Mouse (Mus musculus) forebrain, embryonic 12.5 days (tissue): ENCODE measurements at regions not wholly inside any gene's neighbourhood (a gene's known extent, or its start where the extent isn't known, plus 50 kb on each side); places are given as distances from the start of the nearest gene placed in this dataset.

Source experiments
- ATAC-seq: fragments of 200-750 bp; cut with Nextera tagmentation; 2 replicates; pipeline ENCODE4 v1.8.0; 2017; ENCODE audit warnings: moderate TSS enrichment; ENCODE audit not compliant: low FRiP score
- H3K27ac ChIP-seq: fragments of 300-500 bp; sonication (generic); 2 replicates; pipeline ENCODE4 v1.5.1; 2016; ENCODE audit warnings: mild to moderate bottlenecking
- H3K27me3 ChIP-seq: fragments of 300-500 bp; sonication (generic); 2 replicates; pipeline ENCODE4 v1.6.1; 2016; ENCODE audit warnings: mild to moderate bottlenecking
- H3K36me3 ChIP-seq: fragments of 300-500 bp; sonication (generic); replicated peaks from 2 replicates; pipeline ENCODE4 v1.6.1; 2016; ENCODE audit warnings: mild to moderate bottlenecking
- H3K4me1 ChIP-seq: fragments of 300-500 bp; sonication (generic); 2 replicates; pipeline ENCODE4 v1.6.1; 2016
- H3K4me2 ChIP-seq: fragments of 300-500 bp; sonication (generic); 2 replicates; pipeline ENCODE4 v1.6.1; 2016; ENCODE audit warnings: mild to moderate bottlenecking, moderate library complexity
- H3K4me3 ChIP-seq: fragments of 300-500 bp; sonication (generic); replicated peaks from 2 replicates; pipeline ENCODE4 v1.5.1; 2016; ENCODE audit warnings: mild to moderate bottlenecking
- H3K9ac ChIP-seq: fragments of 300-500 bp; sonication (generic); 2 replicates; pipeline ENCODE4 v1.6.1; 2016; ENCODE audit warnings: mild to moderate bottlenecking
- H3K9me3 ChIP-seq: fragments of 300-500 bp; sonication (generic); 2 replicates; pipeline ENCODE4 v1.6.1; 2016
- WGBS: fragments of 180-500 bp; shearing (Covaris S2); methylation state at CpG from one replicate; pipeline ENCODE4 v1.1.7; 2016; 5-methylcytosine and 5-hydroxymethylcytosine counted together

DNA sequence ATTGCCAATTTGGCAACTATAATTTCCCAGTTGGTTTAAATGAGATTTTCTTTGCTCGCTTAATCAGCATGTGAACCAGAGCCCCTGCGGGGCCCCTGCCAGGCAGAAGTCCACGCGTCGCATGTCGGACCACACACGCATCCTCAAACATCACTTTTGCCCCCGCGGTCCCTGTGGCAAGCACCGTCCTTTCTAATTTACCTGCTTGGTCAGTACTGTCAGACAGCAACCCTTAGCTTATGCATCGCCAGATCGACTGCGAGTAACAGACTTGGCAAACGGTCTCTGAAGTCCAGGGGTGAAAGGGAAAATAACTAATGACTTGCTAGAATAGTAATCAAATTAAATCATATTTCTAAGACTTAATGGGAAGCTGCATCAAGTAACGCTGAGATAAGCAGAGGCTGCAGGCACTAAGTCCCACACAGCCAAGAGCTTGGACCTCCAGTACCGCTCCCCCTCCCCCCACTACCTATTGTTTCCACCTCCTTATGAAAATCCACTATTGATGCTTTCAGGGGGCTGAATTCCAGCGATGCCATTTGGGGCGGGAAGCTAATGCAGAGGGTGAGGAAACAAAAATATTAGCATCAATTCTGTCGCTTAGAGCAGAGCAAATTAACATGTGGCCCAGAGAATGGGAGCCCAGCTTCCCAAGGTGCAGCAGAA, 142.0 kb upstream of the Cntnap4 start:
- Histone ChIP-seq H3K27ac (no peak overlapping the region), H3K4me3 (peak overlapping the region; percentile 16; the same call in 1 of the 2 replicates), H3K4me1 (peaks cover 15% of the 10 kb centered on the region), H3K27me3 (no peaks in the 10 kb centered on the region), H3K36me3 (no peaks in the 10 kb centered on the region), H3K9ac (no peak overlapping the region), H3K9me3 (no peaks in the 10 kb centered on the region), H3K4me2 (peak overlapping the region; percentile 49)
- ATAC-seq: no peak
- 35% methylated on average over 19 of the region's 19 CpGs for WGBS

DNA sequence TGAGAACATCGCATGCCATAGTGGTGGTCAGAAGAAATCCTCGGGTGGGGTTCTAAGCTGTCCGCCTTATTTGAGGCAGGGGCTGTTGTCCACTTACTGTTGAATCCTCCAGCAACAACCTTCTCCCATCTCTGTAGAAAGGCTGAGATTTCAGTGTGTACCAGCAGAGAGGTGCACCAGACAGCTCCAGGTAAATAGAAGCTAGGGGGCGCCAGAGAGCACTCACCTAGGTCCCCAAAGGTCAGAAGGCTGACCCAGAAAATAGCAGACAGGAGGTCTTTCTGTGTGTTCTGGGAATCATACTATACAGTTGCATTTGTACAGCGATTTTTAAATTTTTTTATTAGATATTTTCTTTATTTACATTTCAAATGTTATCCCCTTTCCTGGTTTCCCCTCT, 157.9 kb upstream of the Cntnap4 start:
- no peaks in the 10 kb centered on the region for H3K27me3 ChIP-seq
- ATAC-seq: no peak
- no peaks in the 10 kb centered on the region for H3K4me1 ChIP-seq
- no peak overlapping the region for H3K9ac ChIP-seq
- no peak overlapping the region for H3K4me2 ChIP-seq
- no peaks in the 10 kb centered on the region for H3K9me3 ChIP-seq
- no peak overlapping the region for H3K27ac ChIP-seq
- H3K36me3 ChIP-seq: no peaks in the 10 kb centered on the region
- no peak overlapping the region for H3K4me3 ChIP-seq
- 90% methylated on average over 5 of the region's 5 CpGs for WGBS

DNA sequence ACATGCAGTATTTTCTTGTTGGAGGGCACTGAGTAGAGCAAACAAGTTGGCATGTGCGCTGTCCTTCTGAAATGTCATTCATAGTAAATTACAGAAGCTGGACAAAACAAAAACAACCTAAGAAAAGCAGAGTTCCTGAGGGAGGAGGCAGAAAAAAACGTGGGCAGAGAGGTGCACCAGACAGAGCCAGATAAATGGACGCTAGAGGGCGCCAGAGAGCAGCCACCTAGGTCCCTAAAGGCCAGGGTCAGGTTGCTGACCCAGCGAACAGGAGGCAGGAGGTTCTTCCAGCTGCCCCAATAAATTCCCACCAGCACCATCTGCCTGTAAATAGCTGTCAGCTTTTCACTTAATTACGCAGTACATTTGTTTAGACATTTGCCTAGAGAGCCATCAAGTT, 158.6 kb upstream of the Cntnap4 start:
- WGBS: 30% methylated on average over 6 of the region's 6 CpGs
- no peak; the same call in 1 of the 2 replicates for ATAC-seq
- Histone ChIP-seq H3K9me3 (no peaks in the 10 kb centered on the region), H3K36me3 (no peaks in the 10 kb centered on the region), H3K4me3 (no peak overlapping the region), H3K4me1 (no peaks in the 10 kb centered on the region), H3K27ac (no peak overlapping the region), H3K9ac (no peak overlapping the region), H3K27me3 (no peaks in the 10 kb centered on the region), H3K4me2 (no peak overlapping the region)

DNA sequence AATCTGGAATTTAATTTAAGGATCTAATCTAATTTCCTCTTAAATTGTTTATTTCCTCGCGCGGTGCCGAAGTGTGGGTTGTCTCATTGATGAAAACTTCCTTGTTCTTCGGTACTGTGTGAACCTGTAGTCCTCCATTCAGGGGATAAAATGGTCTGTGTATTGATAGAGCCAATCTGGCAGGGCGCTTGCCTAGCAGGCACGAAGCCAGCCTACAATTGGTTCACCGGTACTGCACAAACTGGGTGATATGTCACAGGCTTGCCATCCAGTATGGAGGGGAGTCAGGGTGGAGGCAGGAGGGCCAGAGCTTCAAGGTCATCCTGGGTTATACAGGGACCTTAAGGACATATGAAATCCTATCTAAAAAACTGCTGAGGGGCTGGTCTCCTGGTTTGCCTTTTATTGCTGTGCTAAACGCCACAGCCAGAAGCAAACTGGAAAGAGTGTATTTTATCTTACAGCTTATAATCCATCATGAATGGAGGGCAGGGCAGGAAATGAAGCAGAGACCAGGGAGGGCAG, 161.6 kb upstream of the Cntnap4 start:
- H3K4me3 ChIP-seq: no peak overlapping the region
- no peak overlapping the region for H3K9ac ChIP-seq
- no peaks in the 10 kb centered on the region for H3K36me3 ChIP-seq
- no peaks in the 10 kb centered on the region for H3K27me3 ChIP-seq
- no peaks in the 10 kb centered on the region for H3K9me3 ChIP-seq
- no peak overlapping the region for H3K4me2 ChIP-seq
- H3K27ac ChIP-seq: no peak overlapping the region
- WGBS: 91% methylated on average over 9 of the region's 9 CpGs
- no peak for ATAC-seq
- H3K4me1 ChIP-seq: no peaks in the 10 kb centered on the region

DNA sequence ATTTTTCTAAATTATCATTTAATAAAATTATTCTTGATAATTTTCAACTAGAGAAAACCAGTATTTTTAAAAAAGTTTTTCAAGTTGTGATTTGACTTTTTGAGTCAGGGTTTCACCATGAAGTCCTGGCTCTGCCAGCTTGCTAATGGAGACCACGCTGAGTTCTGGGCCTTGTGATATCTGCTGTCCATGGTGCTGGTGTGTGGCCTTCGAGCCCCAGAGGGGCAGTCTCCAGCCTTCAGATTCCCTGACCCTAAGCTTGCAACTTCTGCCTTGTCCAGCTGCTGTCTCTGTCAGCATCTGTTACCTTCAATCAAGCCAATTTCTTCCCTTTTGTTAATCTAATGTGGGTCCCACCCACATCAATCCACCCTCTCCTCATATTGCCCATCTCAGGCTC, 165.8 kb upstream of the Cntnap4 start:
- Histone ChIP-seq H3K9me3 (no peaks in the 10 kb centered on the region), H3K4me2 (no peak overlapping the region), H3K27ac (no peak overlapping the region), H3K36me3 (no peaks in the 10 kb centered on the region), H3K4me1 (no peaks in the 10 kb centered on the region), H3K9ac (no peak overlapping the region), H3K4me3 (no peak overlapping the region), H3K27me3 (no peaks in the 10 kb centered on the region)
- no peak for ATAC-seq
- WGBS: 10% methylated on average over 2 of the region's 2 CpGs

DNA sequence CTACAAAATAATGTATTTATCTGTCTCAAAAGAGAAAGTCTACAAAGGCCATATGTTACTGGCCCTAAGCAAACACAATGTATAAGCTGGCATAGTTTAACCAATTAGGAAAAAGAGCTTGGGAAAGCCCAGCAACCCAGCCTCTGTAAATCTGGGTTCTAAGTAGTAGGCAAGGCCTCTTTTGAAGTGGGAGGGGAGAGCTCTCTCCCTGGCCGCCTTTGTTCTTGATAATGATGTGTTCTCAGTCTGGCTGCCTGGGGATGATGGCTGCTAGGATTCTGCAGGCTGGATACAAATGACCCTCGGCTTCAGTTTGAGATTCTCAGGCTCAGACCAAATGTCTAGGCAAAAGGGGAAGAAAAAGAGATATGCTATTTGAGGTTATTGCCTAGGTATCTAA, 172.4 kb upstream of the Cntnap4 start:
- Histone ChIP-seq H3K4me2 (no peak overlapping the region), H3K9ac (no peak overlapping the region), H3K4me1 (peaks cover 11% of the 10 kb centered on the region; the same call in 1 of the 2 replicates), H3K27me3 (no peaks in the 10 kb centered on the region), H3K4me3 (no peak overlapping the region), H3K36me3 (no peaks in the 10 kb centered on the region), H3K9me3 (no peaks in the 10 kb centered on the region), H3K27ac (peak overlapping the region; percentile 31; the same call in 1 of the 2 replicates)
- peak; percentile 90 for ATAC-seq
- WGBS: 10% methylated on average over 2 of the region's 2 CpGs

DNA sequence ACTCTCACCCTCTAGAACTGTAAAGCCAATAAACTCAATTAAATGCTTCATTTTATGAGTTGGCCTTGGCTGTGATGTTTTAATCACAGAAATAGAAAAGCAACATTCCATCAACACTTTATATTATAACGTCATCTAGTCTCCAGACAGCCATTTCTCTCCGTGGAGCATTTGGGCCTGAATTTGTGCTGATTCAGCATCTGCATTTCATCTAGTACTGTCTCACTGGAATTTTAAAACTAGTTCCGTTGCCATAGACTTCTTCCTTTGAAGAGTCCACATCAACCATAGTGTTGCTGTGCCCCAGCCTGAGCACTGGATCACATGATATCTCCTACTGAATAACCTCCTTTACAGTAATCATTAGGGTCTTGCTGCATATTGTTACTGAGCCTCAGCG, 179.7 kb upstream of the Cntnap4 start:
- no peaks in the 10 kb centered on the region for H3K4me1 ChIP-seq
- H3K36me3 ChIP-seq: no peaks in the 10 kb centered on the region
- 89% methylated on average over 4 of the region's 4 CpGs for WGBS
- no peak for ATAC-seq
- H3K27me3 ChIP-seq: no peaks in the 10 kb centered on the region
- no peak overlapping the region for H3K4me3 ChIP-seq
- H3K9me3 ChIP-seq: no peaks in the 10 kb centered on the region
- no peak overlapping the region for H3K27ac ChIP-seq
- H3K9ac ChIP-seq: no peak overlapping the region
- no peak overlapping the region for H3K4me2 ChIP-seq

DNA sequence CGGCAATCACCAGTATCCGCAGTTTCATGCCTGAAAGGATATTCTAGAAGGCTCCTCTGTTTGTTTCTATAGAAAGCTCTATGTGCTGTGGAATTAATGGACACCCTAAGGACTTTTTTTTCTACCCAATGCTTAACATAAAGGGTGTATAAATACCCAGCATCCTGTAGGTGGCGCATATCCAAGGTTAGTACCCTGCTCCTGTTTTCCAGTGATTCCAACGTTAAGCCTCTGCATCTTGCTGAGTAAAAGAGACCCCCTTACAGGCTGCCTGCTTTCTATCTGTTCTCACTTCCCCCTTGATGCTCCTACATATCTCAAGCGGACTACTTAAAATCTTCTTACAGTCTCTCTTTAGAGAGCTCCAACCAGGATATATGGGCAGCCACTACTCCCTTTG, 221.5 kb upstream of the Cntnap4 start:
- H3K9ac ChIP-seq: no peak overlapping the region
- peak; percentile 53; the same call in 1 of the 2 replicates for ATAC-seq
- WGBS: 25% methylated on average over 5 of the region's 5 CpGs
- no peak overlapping the region for H3K27ac ChIP-seq
- H3K36me3 ChIP-seq: no peaks in the 10 kb centered on the region
- H3K4me3 ChIP-seq: no peak overlapping the region
- H3K4me1 ChIP-seq: no peaks in the 10 kb centered on the region
- no peak overlapping the region for H3K4me2 ChIP-seq
- H3K27me3 ChIP-seq: no peaks in the 10 kb centered on the region
- no peaks in the 10 kb centered on the region for H3K9me3 ChIP-seq

DNA sequence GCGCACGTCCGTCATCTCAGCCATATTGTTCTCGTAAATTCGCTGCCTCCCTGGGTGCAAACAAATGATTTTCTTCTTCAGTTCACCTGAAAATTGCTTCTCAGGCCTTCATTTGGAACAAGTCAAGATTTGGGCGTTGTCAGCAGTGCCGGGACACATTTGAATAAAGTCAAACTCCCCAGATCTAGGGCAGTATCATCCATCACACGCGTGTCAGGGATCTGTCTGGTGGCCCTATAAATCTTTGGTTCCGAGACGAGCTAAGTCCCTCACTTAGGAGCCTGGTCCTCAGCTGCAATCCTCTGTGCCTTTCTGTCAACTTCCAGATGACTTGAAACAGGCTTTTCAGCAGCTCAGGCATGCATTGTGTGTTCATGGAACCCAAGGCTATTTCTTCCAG, 236.7 kb upstream of the Cntnap4 start:
- 68% methylated on average over 11 of the region's 11 CpGs for WGBS
- H3K4me2 ChIP-seq: no peak overlapping the region
- ATAC-seq: no peak

DNA sequence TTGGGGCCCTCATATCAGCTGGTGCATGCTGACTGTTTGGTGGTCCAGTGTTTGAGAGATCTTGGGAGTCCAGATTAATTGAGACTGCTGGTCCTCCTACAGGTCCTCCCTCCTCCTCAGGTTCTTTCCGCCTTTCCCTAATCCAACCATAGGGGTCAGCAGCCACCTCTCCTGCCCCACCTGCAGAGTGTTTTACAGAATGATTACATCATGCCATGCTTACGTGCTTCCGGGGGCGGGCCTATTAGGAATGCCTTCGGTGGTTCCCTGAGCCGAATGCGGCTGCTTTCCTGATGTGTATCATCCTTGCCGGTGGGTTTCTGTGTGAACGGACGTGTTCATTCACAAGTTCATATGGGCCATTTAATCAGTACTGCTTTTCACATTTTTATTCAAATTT, 237.8 kb upstream of the Cntnap4 start:
- Histone ChIP-seq H3K4me2 (no peak overlapping the region), H3K4me3 (no peak overlapping the region), H3K27me3 (no peaks in the 10 kb centered on the region), H3K4me1 (no peaks in the 10 kb centered on the region), H3K9me3 (no peaks in the 10 kb centered on the region), H3K27ac (no peak overlapping the region), H3K36me3 (no peaks in the 10 kb centered on the region), H3K9ac (no peak overlapping the region)
- ATAC-seq: no peak
- 88% methylated on average over 10 of the region's 10 CpGs for WGBS

More for the DNA sequence above, 236.7 kb upstream of the Cntnap4 start:
- Histone ChIP-seq H3K4me3 (no peak overlapping the region), H3K9ac (no peak overlapping the region), H3K27ac (no peak overlapping the region), H3K4me1 (no peaks in the 10 kb centered on the region), H3K36me3 (no peaks in the 10 kb centered on the region), H3K27me3 (no peaks in the 10 kb centered on the region), H3K9me3 (no peaks in the 10 kb centered on the region)

DNA sequence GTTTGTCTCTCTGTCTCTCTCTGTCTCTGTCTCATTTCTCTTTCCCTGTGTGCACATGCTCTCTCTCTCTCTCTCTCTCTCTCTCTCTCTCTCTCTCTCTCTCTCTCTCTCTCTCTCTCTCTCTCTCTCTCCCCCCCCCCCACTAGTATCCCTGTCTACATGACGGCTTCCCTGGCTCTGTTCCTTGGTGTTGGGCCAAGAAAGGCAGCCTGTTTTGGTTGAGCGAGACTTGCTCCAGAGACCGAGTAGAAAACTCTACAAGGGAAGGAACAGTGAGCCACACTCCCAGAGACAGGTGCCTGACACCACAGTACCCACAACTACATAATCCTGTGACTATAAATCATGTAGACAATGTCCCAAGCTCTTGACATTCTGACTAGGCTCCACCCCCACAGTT, 260.0 kb upstream of the Cntnap4 start:
- Histone ChIP-seq H3K9me3 (no peaks in the 10 kb centered on the region), H3K27ac (no peak overlapping the region), H3K27me3 (no peaks in the 10 kb centered on the region), H3K36me3 (no peaks in the 10 kb centered on the region), H3K4me1 (no peaks in the 10 kb centered on the region), H3K4me3 (no peak overlapping the region), H3K9ac (no peak overlapping the region), H3K4me2 (no peak overlapping the region)
- WGBS: 90% methylated on average over 2 of the region's 3 CpGs
- ATAC-seq: no peak

DNA sequence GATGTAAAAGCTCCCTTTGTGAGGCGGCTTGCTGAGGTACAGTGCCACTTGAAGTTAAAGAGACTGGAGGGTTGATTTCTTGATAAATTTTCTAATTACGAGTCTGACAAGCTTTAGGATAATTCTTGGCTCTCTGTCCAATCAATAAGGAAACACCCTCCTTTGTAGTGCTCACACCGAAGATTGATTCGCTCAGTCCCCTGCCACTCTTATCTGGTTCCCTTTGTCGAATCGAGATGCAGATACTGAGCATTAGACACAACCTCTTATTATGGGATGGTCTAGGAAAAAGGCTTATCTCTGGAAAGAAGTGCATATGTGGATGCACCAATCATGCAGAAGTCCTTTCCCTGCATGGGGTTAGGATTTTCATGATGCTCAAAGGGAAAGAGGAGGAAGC, 261.5 kb upstream of the Cntnap4 start:
- no peaks in the 10 kb centered on the region for H3K36me3 ChIP-seq
- no peaks in the 10 kb centered on the region for H3K4me1 ChIP-seq
- H3K9ac ChIP-seq: no peak overlapping the region
- WGBS: 80% methylated on average over 6 of the region's 6 CpGs
- no peak overlapping the region for H3K27ac ChIP-seq
- H3K27me3 ChIP-seq: no peaks in the 10 kb centered on the region
- no peaks in the 10 kb centered on the region for H3K9me3 ChIP-seq
- H3K4me2 ChIP-seq: no peak overlapping the region
- ATAC-seq: no peak
- H3K4me3 ChIP-seq: no peak overlapping the region

DNA sequence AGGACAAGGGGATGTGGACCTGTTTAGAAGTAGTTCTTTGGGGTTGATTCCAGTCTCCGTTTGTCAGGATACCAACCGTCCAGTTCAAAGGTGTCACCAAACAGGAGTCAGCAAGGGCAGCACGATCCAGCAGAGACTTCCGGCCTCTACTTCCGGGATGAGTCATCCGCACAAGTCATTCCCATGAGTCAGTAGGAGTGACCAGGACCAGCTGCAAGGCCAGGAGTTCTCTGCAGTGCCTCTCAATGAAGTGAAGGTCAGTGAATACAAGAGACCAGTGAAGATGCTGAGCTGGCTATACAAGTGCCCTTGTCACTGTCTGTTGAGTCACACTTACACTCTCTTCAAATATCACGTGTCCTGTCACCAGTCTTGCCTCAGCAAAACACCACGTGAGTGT, 272.8 kb upstream of the Cntnap4 start:
- Histone ChIP-seq H3K4me1 (no peaks in the 10 kb centered on the region), H3K4me2 (no peak overlapping the region), H3K9me3 (no peaks in the 10 kb centered on the region), H3K4me3 (no peak overlapping the region), H3K27me3 (no peaks in the 10 kb centered on the region), H3K9ac (no peak overlapping the region), H3K27ac (no peak overlapping the region), H3K36me3 (no peaks in the 10 kb centered on the region)
- no peak for ATAC-seq
- 86% methylated on average over 8 of the region's 8 CpGs for WGBS
